Mouse (Mus musculus): Measurements from ENCODE around the gene Rxfp2.

DNA sequence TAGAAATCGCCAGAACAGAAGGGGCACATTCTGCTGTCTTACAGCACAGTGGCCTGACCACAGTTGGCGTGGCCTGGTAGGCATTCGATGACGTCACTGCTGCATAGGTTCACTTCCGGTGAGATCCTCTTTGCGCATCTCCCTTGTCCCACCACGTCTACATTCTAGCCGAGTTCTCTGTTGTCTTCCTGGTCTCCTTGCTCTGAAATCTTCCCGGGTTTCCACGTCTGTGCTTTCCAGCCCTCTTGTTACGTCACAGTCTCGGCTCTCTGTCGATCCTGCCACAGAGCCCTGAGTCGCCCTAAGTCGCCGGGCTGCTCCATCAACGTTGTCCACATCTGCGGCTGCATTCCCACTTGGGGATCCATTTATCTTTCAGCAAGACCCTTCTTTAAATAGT, 4.1 kb downstream of the Rxfp2 start:
- no peak for TF ChIP-seq USF1 (IDR thresholded peaks at IDR 0.05; ENCODE audit: low read depth)
- TF ChIP-seq CTCF (IDR thresholded peaks at IDR 0.05; ENCODE audit: control insufficient read depth, insufficient read depth, insufficient read length), result no peak
- TF ChIP-seq MYOG (IDR thresholded peaks at IDR 0.05; ENCODE audit: control insufficient read depth, extremely low read depth, insufficient read length), result no peak
- no peak for TF ChIP-seq MYOD1 (IDR thresholded peaks at IDR 0.05; ENCODE audit: control insufficient read depth, insufficient read length, low read depth)

Data from C2C12 (cell line).